Mouse (Mus musculus): Measurements from ENCODE around the gene Tmem98. TPM values are rescaled to one million over a fixed set of nuclear protein-coding genes. Genes with fewer than 3 reads are reported as not detected.

Tmem98 gene
- total and polyA plus RNA-seq, 3 experiments: 12.7 to 21.3 (median 18.4) TPM

- H3K79me2 ChIP-seq (replicated peaks; ENCODE audit: control insufficient read depth, extremely low read depth, insufficient read depth, poor library complexity, severe bottlenecking): no peaks in the 10 kb centered on the region
- no peaks in the 10 kb centered on the region for H3K9me3 ChIP-seq (replicated peaks; ENCODE audit: low read length)
- dilution Hi-C loops (cut with MboI; ENCODE audit: extremely low pct_ligation_motif_present, extremely low pct_unique_long_range_greater_than_20kb, low sequenced_read_pairs): no loop called here
- no peak overlapping the region for H3K27ac ChIP-seq (ENCODE audit: insufficient read depth, low read depth)
- no peak for TF ChIP-seq GABPA (IDR thresholded peaks at IDR 0.05; ENCODE audit: insufficient replicate concordance, low read depth, low read length)
- no peak for TF ChIP-seq ZNF384 (IDR thresholded peaks at IDR 0.05; ENCODE audit: low read depth, low read length)
- TF ChIP-seq ZKSCAN1 (IDR thresholded peaks at IDR 0.05; ENCODE audit: borderline replicate concordance, low read depth, low read length): no peak
- no peak for TF ChIP-seq E2F4 (IDR thresholded peaks at IDR 0.05; ENCODE audit: insufficient replicate concordance, low read depth, low read length)
- TF ChIP-seq CHD1 (IDR thresholded peaks at IDR 0.05; ENCODE audit: low read depth, low read length): no peak
- TF ChIP-seq RCOR1 (conservative IDR thresholded peaks at IDR 0.05; ENCODE audit: low read depth, low read length): no peak
- TF ChIP-seq NELFE (IDR thresholded peaks at IDR 0.05; ENCODE audit: low read depth, low read length): no peak
- TF ChIP-seq MEF2A (IDR thresholded peaks at IDR 0.05; ENCODE audit: borderline replicate concordance, low read depth, low read length): no peak
- TF ChIP-seq ETS1 (conservative IDR thresholded peaks at IDR 0.05; ENCODE audit: low read depth, low read length): no peak
- no peak for TF ChIP-seq TCF12 (IDR thresholded peaks at IDR 0.05; ENCODE audit: low read depth, low read length)
- TF ChIP-seq JUN (IDR thresholded peaks at IDR 0.05; ENCODE audit: insufficient read depth, low read depth, low read length): no peak
- TF ChIP-seq USF2 (conservative IDR thresholded peaks at IDR 0.05; ENCODE audit: low read depth, low read length): no peak
- H3K4me1 ChIP-seq (ENCODE audit: control insufficient read depth in 1 of 2, insufficient read depth in 2 of 2): no peaks in the 10 kb centered on the region
- no peak for DNase-seq (ENCODE audit: extremely low read depth)
- no peak overlapping the region for H3K9ac ChIP-seq (ENCODE audit: insufficient read depth, low read depth)
- H3K36me3 ChIP-seq (replicated peaks in 1 of 2; ENCODE audit: control insufficient read depth in 1 of 2, insufficient read depth in 1 of 2, low read length in 1 of 2): peaks cover 0 to 3% of the 10 kb centered on the region in 2 experiments
- H3K4me2 ChIP-seq (ENCODE audit: insufficient read depth, low read depth, poor library complexity, severe bottlenecking): no peak overlapping the region
- in situ Hi-C loops (cut with MboI; ENCODE audit: low pct_ligation_motif_present, low pct_unique_long_range_greater_than_20kb, low sequenced_read_pairs): no loop called here
- H3K4me3 ChIP-seq (replicated peaks in 1 of 3; ENCODE audit: low read depth in 2 of 3, low read length in 2 of 3, poor library complexity in 1 of 3): no peak overlapping the region
- no peaks in the 10 kb centered on the region for H3K27me3 ChIP-seq (replicated peaks)
Measured at GRCm38 (mm10) chr11:80771186-80771585, 38.8 kb upstream of the Tmem98 start.

- TF ChIP-seq MEF2A (IDR thresholded peaks at IDR 0.05; ENCODE audit: borderline replicate concordance, low read depth, low read length) (no peak), CHD1 (IDR thresholded peaks at IDR 0.05; ENCODE audit: low read depth, low read length) (no peak)
- Histone ChIP-seq H3K36me3 (replicated peaks in 1 of 2; ENCODE audit: control insufficient read depth in 1 of 2, insufficient read depth in 1 of 2, low read length in 1 of 2) (peaks cover 0 to 3% of the 10 kb centered on the region in 2 experiments), H3K27me3 (replicated peaks) (no peaks in the 10 kb centered on the region), H3K79me2 (replicated peaks; ENCODE audit: control insufficient read depth, extremely low read depth, insufficient read depth, poor library complexity, severe bottlenecking) (no peaks in the 10 kb centered on the region), H3K4me3 (replicated peaks in 1 of 3; ENCODE audit: low read depth in 2 of 3, low read length in 2 of 3, poor library complexity in 1 of 3) (no peak overlapping the region), H3K9ac (ENCODE audit: insufficient read depth, low read depth) (no peak overlapping the region), H3K4me1 (ENCODE audit: control insufficient read depth in 1 of 2, insufficient read depth in 2 of 2) (no peaks in the 10 kb centered on the region), H3K9me3 (replicated peaks; ENCODE audit: low read length) (no peaks in the 10 kb centered on the region), H3K4me2 (ENCODE audit: insufficient read depth, low read depth, poor library complexity, severe bottlenecking) (no peak overlapping the region), H3K27ac (ENCODE audit: insufficient read depth, low read depth) (no peak overlapping the region)
- dilution Hi-C loops (cut with MboI; ENCODE audit: extremely low pct_ligation_motif_present, extremely low pct_unique_long_range_greater_than_20kb, low sequenced_read_pairs) (no loop called here), in situ Hi-C loops (cut with MboI; ENCODE audit: low pct_ligation_motif_present, low pct_unique_long_range_greater_than_20kb, low sequenced_read_pairs) (no loop called here)
- no peak for DNase-seq (ENCODE audit: extremely low read depth)
Measured at GRCm38 (mm10) chr11:80771596-80772250, 38.3 kb upstream of the Tmem98 start.
